Mouse (Mus musculus) G1E (cell line): ENCODE measurements around the gene Olfr1436.

Experiments used
- CTCF ChIP-seq: IDR thresholded peaks from 2 replicates; pipeline ENCODE4 v1.5.1; 2012; ENCODE audit warnings: low read depth, low read length, inconsistent platforms, mixed read lengths
- GATA1 ChIP-seq: IDR thresholded peaks from 2 replicates; pipeline ENCODE4 v1.6.1; 2012; ENCODE audit warnings: borderline replicate concordance, low read length, inconsistent platforms, mixed read lengths
- GATA2 ChIP-seq: IDR thresholded peaks from 2 replicates; pipeline ENCODE4 v1.6.1; 2012; ENCODE audit warnings: low read depth, low read length, inconsistent platforms, borderline replicate concordance
- POLR2AphosphoS5 ChIP-seq: IDR thresholded peaks from 2 replicates; pipeline ENCODE4 v1.6.1; 2012; ENCODE audit warnings: low read depth, low read length, inconsistent platforms; ENCODE audit not compliant: insufficient replicate concordance
- TAL1 ChIP-seq: conservative IDR thresholded peaks from 2 replicates; pipeline ENCODE4 v1.6.1; 2012; ENCODE audit warnings: low read depth, low read length, inconsistent platforms, mixed read lengths

- TF ChIP-seq CTCF (no peak), POLR2AphosphoS5 (no peak), GATA1 (no peak), TAL1 (no peak), GATA2 (no peak)
Observed at GRCm38 (mm10) chr19:12335810-12336209, 36.9 kb upstream of the Olfr1436 start, which contains the start of gene Olfr1438-ps1.
